Mouse (Mus musculus): ENCODE results near the gene B4galt5.

GRCm38 (mm10) chr2:167326582-167326981 is 22.4 kb downstream of the B4galt5 start:
- TF ChIP-seq CTCF (IDR thresholded peaks at IDR 0.05; ENCODE audit: low read depth, low read length) (no peak), POLR2A (IDR thresholded peaks at IDR 0.05; ENCODE audit: borderline replicate concordance, low read depth, low read length) (no peak)
